Mouse (Mus musculus) liver, embryonic 14.5 days (tissue): Measurements from ENCODE around the gene Ifnl2.

Experiments
- CTCF ChIP-seq: IDR thresholded peaks from 2 replicates; pipeline ENCODE4 v1.5.1; 2016; ENCODE audit warnings: antibody characterized with exemption, low read depth, control low read depth
- EP300 ChIP-seq: IDR thresholded peaks from 2 replicates; pipeline ENCODE4 v1.6.1; 2016; ENCODE audit warnings: antibody characterized with exemption, low read depth

DNA sequence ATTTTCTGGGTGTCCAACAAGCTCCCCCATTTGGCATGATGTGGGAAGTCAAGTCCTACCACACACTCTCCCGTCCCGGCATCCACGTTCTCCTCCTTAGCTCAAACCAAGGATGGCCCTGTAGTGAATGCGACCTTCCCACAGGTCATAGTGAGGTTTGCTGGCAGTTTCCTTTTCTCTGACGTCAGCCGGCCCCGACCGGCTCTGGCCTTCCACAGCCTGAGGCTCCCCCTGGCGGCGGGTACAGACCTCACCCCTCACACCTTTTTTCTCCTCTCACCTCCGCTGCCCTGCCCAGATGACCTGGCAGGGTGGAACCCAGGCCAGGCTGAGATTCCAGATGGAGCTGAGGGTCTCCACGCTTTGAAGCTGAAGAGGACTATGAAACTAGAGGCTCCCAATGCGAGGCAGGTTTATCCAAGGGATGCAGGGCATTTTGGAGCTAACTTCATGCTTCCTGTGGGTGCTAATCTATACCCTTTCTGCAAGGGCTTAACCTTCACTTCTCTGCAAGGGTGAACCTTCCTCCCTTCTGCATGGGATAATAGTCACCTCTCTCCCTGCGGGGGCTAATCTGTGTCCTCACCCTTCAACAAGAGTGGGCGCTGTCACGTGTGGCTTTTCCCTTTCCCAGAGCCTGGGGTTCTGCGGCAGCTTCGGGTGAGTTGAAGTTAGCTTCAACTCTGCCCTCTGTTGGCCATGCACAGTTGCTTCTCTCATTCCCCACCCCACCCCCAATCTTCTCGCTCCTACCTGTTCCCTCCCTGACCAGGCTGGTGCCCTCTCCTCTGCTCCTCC, 17.9 kb upstream of the Ifnl2 start:
- no peak for TF ChIP-seq EP300
- peak; percentile 93 for TF ChIP-seq CTCF
